Mouse (Mus musculus): ENCODE results near the gene Hfe2. TPM values are rescaled to one million over a fixed set of nuclear protein-coding genes. Genes with fewer than 3 reads are reported as not detected.

Hfe2 gene
- total and polyA plus RNA-seq, 3 experiments: 199 to 295 (median 289) TPM

- intact Hi-C loops (cut with DNase I): no loop called here
- peaks cover 3% of the 10 kb centered on the region; the same call in 1 of the 2 replicates for H3K27me3 ChIP-seq (ENCODE audit: control insufficient read depth, insufficient read depth, low read length)
- WGBS: 55% methylated on average over 9 of the region's 9 CpGs
- no peak overlapping the region for H3K27ac ChIP-seq
- H3K79me2 ChIP-seq (replicated peaks; ENCODE audit: control insufficient read depth, insufficient read depth, low read length): no peaks in the 10 kb centered on the region; the same call in 1 of the 2 replicates
- TF ChIP-seq POLR2A (IDR thresholded peaks at IDR 0.05; ENCODE audit: insufficient read depth, low read depth, low read length): no peak
- no peak for TF ChIP-seq EP300 (IDR thresholded peaks at IDR 0.05; ENCODE audit: insufficient read depth, low read depth, low read length)
- TF ChIP-seq CTCF (IDR thresholded peaks at IDR 0.05): no peak
- DNase-seq: no peak
- no peak overlapping the region for H3K4me3 ChIP-seq
- H3K36me3 ChIP-seq (ENCODE audit: control insufficient read depth, insufficient read depth, low read length): peaks cover 3% of the 10 kb centered on the region; the same call in 1 of the 2 replicates
- H3K9ac ChIP-seq (ENCODE audit: low read depth, low read length): no peak overlapping the region
- H3K4me1 ChIP-seq (ENCODE audit: control insufficient read depth, insufficient read depth, low read length): peaks cover 4% of the 10 kb centered on the region
Measured at GRCm38 (mm10) chr3:96528506-96528905, 3.5 kb downstream of the Hfe2 start.

- Histone ChIP-seq H3K9ac (ENCODE audit: low read depth, low read length) (no peak overlapping the region), H3K27me3 (ENCODE audit: control insufficient read depth, insufficient read depth, low read length) (no peaks in the 10 kb centered on the region), H3K79me2 (replicated peaks; ENCODE audit: control insufficient read depth, insufficient read depth, low read length) (no peaks in the 10 kb centered on the region), H3K36me3 (ENCODE audit: control insufficient read depth, insufficient read depth, low read length) (peaks cover 3% of the 10 kb centered on the region; the same call in 1 of the 2 replicates), H3K4me3 (no peak overlapping the region), H3K4me1 (ENCODE audit: control insufficient read depth, insufficient read depth, low read length) (peaks cover 2% of the 10 kb centered on the region), H3K27ac (no peak overlapping the region)
- DNase-seq: no peak
- 42% methylated on average over 7 of the region's 7 CpGs for WGBS
- peak; percentile 48 for TF ChIP-seq CTCF (IDR thresholded peaks at IDR 0.05)
- TF ChIP-seq POLR2A (IDR thresholded peaks at IDR 0.05; ENCODE audit: insufficient read depth, low read depth, low read length): no peak
- intact Hi-C loops (cut with DNase I): no loop called here
Measured at GRCm38 (mm10) chr3:96532050-96532449, 7.1 kb downstream of the Hfe2 start.

- peak; percentile 22 for TF ChIP-seq CTCF (IDR thresholded peaks at IDR 0.05)
- TF ChIP-seq POLR2A (IDR thresholded peaks at IDR 0.05; ENCODE audit: insufficient read depth, low read depth, low read length): no peak
- no peak for TF ChIP-seq EP300 (IDR thresholded peaks at IDR 0.05; ENCODE audit: insufficient read depth, low read depth, low read length)
- H3K27ac ChIP-seq: no peak overlapping the region
- no peak overlapping the region for H3K4me3 ChIP-seq
- H3K9ac ChIP-seq (ENCODE audit: low read depth, low read length): no peak overlapping the region
- no peaks in the 10 kb centered on the region for H3K4me1 ChIP-seq (ENCODE audit: control insufficient read depth, insufficient read depth, low read length)
- intact Hi-C loops (cut with DNase I): no loop called here
- WGBS: 67% methylated on average over 2 of the region's 2 CpGs
- H3K27me3 ChIP-seq (ENCODE audit: control insufficient read depth, insufficient read depth, low read length): no peaks in the 10 kb centered on the region
- H3K36me3 ChIP-seq (ENCODE audit: control insufficient read depth, insufficient read depth, low read length): no peaks in the 10 kb centered on the region
- DNase-seq: no peak
- no peaks in the 10 kb centered on the region for H3K79me2 ChIP-seq (replicated peaks; ENCODE audit: control insufficient read depth, insufficient read depth, low read length)
Measured at GRCm38 (mm10) chr3:96534300-96534699, 9.3 kb downstream of the Hfe2 start.

- H3K36me3 ChIP-seq (ENCODE audit: control insufficient read depth, insufficient read depth, low read length): no peaks in the 10 kb centered on the region
- no peaks in the 10 kb centered on the region for H3K27me3 ChIP-seq (ENCODE audit: control insufficient read depth, insufficient read depth, low read length)
- H3K4me1 ChIP-seq (ENCODE audit: control insufficient read depth, insufficient read depth, low read length): no peaks in the 10 kb centered on the region
- WGBS: 66% methylated on average over 2 of the region's 2 CpGs
- intact Hi-C loops (cut with DNase I): no loop called here
- H3K79me2 ChIP-seq (replicated peaks; ENCODE audit: control insufficient read depth, insufficient read depth, low read length): no peaks in the 10 kb centered on the region
- TF ChIP-seq CTCF (IDR thresholded peaks at IDR 0.05) (no peak), POLR2A (IDR thresholded peaks at IDR 0.05; ENCODE audit: insufficient read depth, low read depth, low read length) (no peak), EP300 (IDR thresholded peaks at IDR 0.05; ENCODE audit: insufficient read depth, low read depth, low read length) (no peak)
- no peak overlapping the region for H3K27ac ChIP-seq
- no peak overlapping the region for H3K9ac ChIP-seq (ENCODE audit: low read depth, low read length)
- no peak overlapping the region for H3K4me3 ChIP-seq
- no peak for DNase-seq
Measured at GRCm38 (mm10) chr3:96539316-96539715, 14.3 kb downstream of the Hfe2 start.

GRCm38 (mm10) chr3:96540740-96541139 is 15.8 kb downstream of the Hfe2 start:
- DNase-seq: no peak
- Histone ChIP-seq H3K36me3 (ENCODE audit: control insufficient read depth, insufficient read depth, low read length) (no peaks in the 10 kb centered on the region), H3K79me2 (replicated peaks; ENCODE audit: control insufficient read depth, insufficient read depth, low read length) (no peaks in the 10 kb centered on the region), H3K4me1 (ENCODE audit: control insufficient read depth, insufficient read depth, low read length) (no peaks in the 10 kb centered on the region), H3K9ac (ENCODE audit: low read depth, low read length) (no peak overlapping the region), H3K4me3 (no peak overlapping the region), H3K27ac (no peak overlapping the region), H3K27me3 (ENCODE audit: control insufficient read depth, insufficient read depth, low read length) (no peaks in the 10 kb centered on the region)
- intact Hi-C loops (cut with DNase I): no loop called here
- 52% methylated on average over 6 of the region's 6 CpGs for WGBS
- no peak for TF ChIP-seq CTCF (IDR thresholded peaks at IDR 0.05)
- no peak for TF ChIP-seq POLR2A (IDR thresholded peaks at IDR 0.05; ENCODE audit: insufficient read depth, low read depth, low read length)
- TF ChIP-seq EP300 (IDR thresholded peaks at IDR 0.05; ENCODE audit: insufficient read depth, low read depth, low read length): no peak

GRCm38 (mm10) chr3:96541328-96542078 is 16.5 kb downstream of the Hfe2 start:
- DNase-seq: no peak
- Histone ChIP-seq H3K4me3 (no peak overlapping the region), H3K79me2 (replicated peaks; ENCODE audit: control insufficient read depth, insufficient read depth, low read length) (no peaks in the 10 kb centered on the region), H3K27ac (no peak overlapping the region), H3K9ac (ENCODE audit: low read depth, low read length) (no peak overlapping the region), H3K27me3 (ENCODE audit: control insufficient read depth, insufficient read depth, low read length) (no peaks in the 10 kb centered on the region), H3K36me3 (ENCODE audit: control insufficient read depth, insufficient read depth, low read length) (no peaks in the 10 kb centered on the region), H3K4me1 (ENCODE audit: control insufficient read depth, insufficient read depth, low read length) (no peaks in the 10 kb centered on the region)
- 33% methylated on average over 14 of the region's 14 CpGs for WGBS
- TF ChIP-seq POLR2A (IDR thresholded peaks at IDR 0.05; ENCODE audit: insufficient read depth, low read depth, low read length) (no peak), CTCF (IDR thresholded peaks at IDR 0.05) (peak; percentile 66), EP300 (IDR thresholded peaks at IDR 0.05; ENCODE audit: insufficient read depth, low read depth, low read length) (no peak)
- intact Hi-C loops (cut with DNase I): no loop called here
